Mouse (Mus musculus): ENCODE results near the gene Tdpoz2.
"Not testable (repeated sequence)": the region's sequence is repeated elsewhere in the genome, so short reads cannot be mapped to it uniquely, and the experiment has no call there.

DNA sequence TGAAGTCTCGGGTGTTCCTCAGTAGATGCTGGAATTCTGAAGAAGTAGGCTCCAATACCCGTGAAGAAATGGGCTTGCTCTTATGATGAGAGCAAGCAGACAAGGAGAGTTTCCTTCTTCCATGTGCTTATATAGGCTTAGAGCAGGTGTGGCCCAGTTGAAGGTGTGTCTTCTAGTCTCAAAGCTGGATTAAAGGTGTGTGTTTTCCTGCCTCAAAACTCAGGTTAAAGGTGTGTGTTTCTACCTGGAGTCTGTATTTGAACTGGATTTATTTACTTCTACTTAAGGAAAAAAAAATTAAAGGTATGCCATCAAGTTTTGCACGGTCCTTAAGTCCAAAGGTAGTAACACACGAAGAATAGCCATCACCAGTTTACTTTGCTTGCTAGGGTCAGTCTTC is 23.7 kb upstream of the Tdpoz2 start, which contains the start of gene Tdpoz1:
- not testable (repeated sequence) for TF ChIP-seq MAFK (IDR thresholded peaks at IDR 0.05; ENCODE audit: insufficient read depth, low read depth, low read length); ZC3H11A (IDR thresholded peaks at IDR 0.05; ENCODE audit: borderline replicate concordance, low read depth, low read length); HCFC1 (IDR thresholded peaks at IDR 0.05; ENCODE audit: borderline replicate concordance, insufficient read depth, low read length); CHD2 (IDR thresholded peaks at IDR 0.05; ENCODE audit: low read depth, low read length); ZNF384 (IDR thresholded peaks at IDR 0.05; ENCODE audit: low read depth, low read length)
